Mouse (Mus musculus): Measurements from ENCODE around the gene Rarres1. TPM values are rescaled to one million over a fixed set of nuclear protein-coding genes. Genes with fewer than 3 reads are reported as not detected.

Gene Rarres1
- polyA plus RNA-seq (2014; fragmentation: Nextera tagmentation; extraction: Ambion mirVana) = 2.3 and 3.5 TPM in 2 replicates

DNA sequence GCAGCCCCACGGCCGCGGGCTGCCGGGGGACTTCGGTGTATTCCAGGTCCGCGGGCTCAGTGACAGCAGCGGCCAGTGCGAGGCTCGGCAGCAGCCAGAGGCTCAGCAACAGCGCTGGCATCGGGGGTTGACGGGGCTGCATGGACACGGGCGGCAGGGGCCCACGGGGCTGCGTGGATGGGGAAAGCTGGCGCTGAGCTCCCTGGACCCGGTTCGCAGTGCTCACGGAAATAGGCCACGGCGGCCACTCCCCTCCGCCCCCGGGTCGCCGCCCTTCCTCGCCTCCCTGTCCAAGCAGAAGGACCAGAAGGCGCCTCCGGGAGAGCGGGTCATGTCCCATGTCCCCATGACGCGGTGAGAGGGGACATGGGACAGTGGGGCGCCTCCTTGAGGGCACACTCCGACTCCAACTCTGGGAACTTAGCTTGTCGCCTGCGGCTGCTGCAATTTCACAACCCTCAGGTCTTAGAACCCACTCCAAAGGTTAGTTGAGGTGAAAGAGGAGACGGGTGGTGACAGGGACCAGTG is at the start of gene Rarres1:
Rarres1 (minus strand) TSS at position 250 of the 528 bp plus-strand sequence.
- H3K4me3 ChIP-seq (replicated peaks; ENCODE audit: low read depth, low read length) = peak within 1 kb of the TSS; percentile 59
- H3K9me3 ChIP-seq (ENCODE audit: control insufficient read depth, low read length) = no peaks in the 10 kb centered on the region
- no peaks in the 10 kb centered on the region for H3K36me3 ChIP-seq (ENCODE audit: control insufficient read depth, insufficient read depth, low read length)
- ATAC-seq (ENCODE audit: low FRiP score, low TSS enrichment) = peak; percentile 57
- no peak within 1 kb of the TSS for H3K27ac ChIP-seq (replicated peaks; ENCODE audit: low read depth, low read length)
- H3K4me1 ChIP-seq (ENCODE audit: control insufficient read depth, insufficient read depth, low read length) = peaks cover 9% of the 10 kb centered on the region; the same call in 1 of the 2 replicates
- H3K4me2 ChIP-seq (ENCODE audit: low read length) = peak within 1 kb of the TSS; percentile 100
- H3K27me3 ChIP-seq (ENCODE audit: control insufficient read depth, insufficient read depth, low read length) = peaks cover 3% of the 10 kb centered on the region; the same call in 1 of the 2 replicates
- WGBS = 3% methylated on average over 37 of the region's 38 CpGs
- DNase-seq = peak; percentile 51
- peak within 1 kb of the TSS; percentile 67 for H3K9ac ChIP-seq (replicated peaks; ENCODE audit: low read length)

DNA sequence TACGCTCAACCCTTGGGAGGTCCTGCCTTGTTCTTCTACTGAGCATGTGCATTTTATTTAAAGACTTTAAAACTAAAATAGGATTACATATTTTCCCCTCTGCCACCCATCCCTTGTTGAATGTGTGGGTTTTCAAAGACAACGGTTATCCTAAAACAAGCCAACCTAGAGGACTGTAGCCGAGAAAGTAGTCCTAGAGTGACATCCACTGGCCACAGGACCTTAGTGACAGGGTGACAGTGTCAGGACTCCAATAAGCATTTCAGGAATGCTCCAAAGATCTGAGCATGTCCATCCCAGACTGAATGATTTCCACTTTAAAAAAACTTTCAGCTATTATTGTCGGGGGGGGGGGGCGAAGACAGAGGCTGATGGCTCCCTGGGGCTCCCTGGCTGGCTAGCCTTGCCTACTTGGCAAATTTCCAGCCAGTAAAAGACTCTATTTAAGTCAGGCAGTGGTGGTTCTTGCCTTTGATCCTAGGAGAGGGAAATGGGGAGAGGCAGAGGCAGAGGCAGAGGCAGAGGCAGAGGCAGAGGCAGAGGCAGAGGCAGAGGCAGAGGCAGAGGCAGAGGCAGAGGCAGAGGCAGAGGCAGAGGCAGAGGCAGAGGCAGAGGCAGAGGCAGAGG is 49.5 kb upstream of the Rarres1 start:
- 50% methylated on average over 5 of the region's 5 CpGs for WGBS
- no peak overlapping the region for H3K27ac ChIP-seq (replicated peaks; ENCODE audit: low read depth, low read length)
- H3K36me3 ChIP-seq (ENCODE audit: control insufficient read depth, insufficient read depth, low read length) = no peaks in the 10 kb centered on the region
- no peak overlapping the region for H3K9ac ChIP-seq (replicated peaks; ENCODE audit: low read length)
- no peaks in the 10 kb centered on the region for H3K4me1 ChIP-seq (ENCODE audit: control insufficient read depth, insufficient read depth, low read length)
- ATAC-seq (ENCODE audit: low FRiP score, low TSS enrichment) (0 out of 2 replicates have a peak, but pooled peaks have one; percentile 53), DNase-seq (peak; percentile 76)
- no peak overlapping the region for H3K4me2 ChIP-seq (ENCODE audit: low read length)
- H3K4me3 ChIP-seq (replicated peaks; ENCODE audit: low read depth, low read length) = no peak overlapping the region
- no peaks in the 10 kb centered on the region for H3K27me3 ChIP-seq (ENCODE audit: control insufficient read depth, insufficient read depth, low read length)
- H3K9me3 ChIP-seq (ENCODE audit: control insufficient read depth, low read length) = no peaks in the 10 kb centered on the region

- peak; percentile 39 for ATAC-seq (ENCODE audit: low FRiP score, low TSS enrichment)
- Histone ChIP-seq H3K4me3 (replicated peaks; ENCODE audit: low read depth, low read length) (no peak overlapping the region), H3K9me3 (ENCODE audit: control insufficient read depth, low read length) (no peaks in the 10 kb centered on the region), H3K27ac (replicated peaks; ENCODE audit: low read depth, low read length) (peak overlapping the region; percentile 75), H3K36me3 (ENCODE audit: control insufficient read depth, insufficient read depth, low read length) (no peaks in the 10 kb centered on the region), H3K4me1 (ENCODE audit: control insufficient read depth, insufficient read depth, low read length) (peaks cover 11% of the 10 kb centered on the region; the same call in 1 of the 2 replicates), H3K9ac (replicated peaks; ENCODE audit: low read length) (no peak overlapping the region), H3K4me2 (ENCODE audit: low read length) (peak overlapping the region; percentile 51), H3K27me3 (ENCODE audit: control insufficient read depth, insufficient read depth, low read length) (no peaks in the 10 kb centered on the region)
- 60% methylated on average over 14 of the region's 14 CpGs for WGBS
- DNase-seq = peak; percentile 8
Observed at GRCm38 (mm10) chr3:67557718-67558354, 42.5 kb upstream of the Rarres1 start.

DNA sequence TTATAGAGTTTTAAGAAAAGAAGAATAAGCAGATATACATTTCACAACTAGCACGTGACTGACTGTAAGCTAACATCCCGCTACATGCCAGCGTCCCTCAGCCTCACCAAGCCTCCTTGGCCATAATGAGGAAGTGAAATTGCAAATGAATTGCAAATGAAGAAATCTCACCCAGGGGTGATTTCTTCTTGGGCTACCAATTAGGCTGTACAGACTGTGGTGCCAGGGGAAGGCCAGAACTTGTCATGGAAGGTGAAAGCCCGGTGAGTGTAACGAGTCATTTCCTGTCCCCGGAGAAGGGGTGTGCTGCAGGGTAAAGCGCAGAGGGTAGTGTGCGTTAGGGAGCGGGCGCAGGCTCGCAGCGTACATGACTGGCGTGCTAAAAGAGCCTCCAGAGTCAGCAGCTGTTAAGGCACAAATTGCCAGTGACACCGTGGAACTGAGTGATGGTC is 41.9 kb upstream of the Rarres1 start:
- WGBS = 8% methylated on average over 14 of the region's 14 CpGs

GRCm38 (mm10) chr3:67555211-67555610 is 39.9 kb upstream of the Rarres1 start:
- Histone ChIP-seq H3K36me3 (ENCODE audit: control insufficient read depth, insufficient read depth, low read length) (no peaks in the 10 kb centered on the region), H3K4me2 (ENCODE audit: low read length) (no peak overlapping the region), H3K9ac (replicated peaks; ENCODE audit: low read length) (no peak overlapping the region), H3K4me3 (replicated peaks; ENCODE audit: low read depth, low read length) (no peak overlapping the region), H3K27me3 (ENCODE audit: control insufficient read depth, insufficient read depth, low read length) (no peaks in the 10 kb centered on the region), H3K9me3 (ENCODE audit: control insufficient read depth, low read length) (no peaks in the 10 kb centered on the region), H3K27ac (replicated peaks; ENCODE audit: low read depth, low read length) (no peak overlapping the region), H3K4me1 (ENCODE audit: control insufficient read depth, insufficient read depth, low read length) (peaks cover 11% of the 10 kb centered on the region; the same call in 1 of the 2 replicates)
- ATAC-seq (ENCODE audit: low FRiP score, low TSS enrichment) (no peak), DNase-seq (no peak)
- 90% methylated on average over 5 of the region's 5 CpGs for WGBS

More for the DNA sequence above, 41.9 kb upstream of the Rarres1 start:
- H3K9ac ChIP-seq (replicated peaks; ENCODE audit: low read length) = peak overlapping the region; percentile 10; the same call in 1 of the 2 replicates
- H3K36me3 ChIP-seq (ENCODE audit: control insufficient read depth, insufficient read depth, low read length) = no peaks in the 10 kb centered on the region
- H3K4me3 ChIP-seq (replicated peaks; ENCODE audit: low read depth, low read length) = peak overlapping the region; percentile 22; the same call in 1 of the 2 replicates
- peaks cover 11% of the 10 kb centered on the region; the same call in 1 of the 2 replicates for H3K4me1 ChIP-seq (ENCODE audit: control insufficient read depth, insufficient read depth, low read length)
- peak; percentile 92 for ATAC-seq (ENCODE audit: low FRiP score, low TSS enrichment)
- no peaks in the 10 kb centered on the region for H3K9me3 ChIP-seq (ENCODE audit: control insufficient read depth, low read length)
- H3K4me2 ChIP-seq (ENCODE audit: low read length) = peak overlapping the region; percentile 51
- no peaks in the 10 kb centered on the region for H3K27me3 ChIP-seq (ENCODE audit: control insufficient read depth, insufficient read depth, low read length)
- peak overlapping the region; percentile 75 for H3K27ac ChIP-seq (replicated peaks; ENCODE audit: low read depth, low read length)
- DNase-seq = peak; percentile 85

GRCm38 (mm10) chr3:67553927-67554448 is 38.7 kb upstream of the Rarres1 start:
- H3K27me3 ChIP-seq (ENCODE audit: control insufficient read depth, insufficient read depth, low read length) = no peaks in the 10 kb centered on the region
- H3K9me3 ChIP-seq (ENCODE audit: control insufficient read depth, low read length) = no peaks in the 10 kb centered on the region
- no peak for ATAC-seq (ENCODE audit: low FRiP score, low TSS enrichment)
- WGBS = 95% methylated on average over 5 of the region's 5 CpGs
- DNase-seq = no peak
- H3K9ac ChIP-seq (replicated peaks; ENCODE audit: low read length) = no peak overlapping the region
- peaks cover 11% of the 10 kb centered on the region; the same call in 1 of the 2 replicates for H3K4me1 ChIP-seq (ENCODE audit: control insufficient read depth, insufficient read depth, low read length)
- no peak overlapping the region for H3K4me2 ChIP-seq (ENCODE audit: low read length)
- no peak overlapping the region for H3K27ac ChIP-seq (replicated peaks; ENCODE audit: low read depth, low read length)
- no peaks in the 10 kb centered on the region for H3K36me3 ChIP-seq (ENCODE audit: control insufficient read depth, insufficient read depth, low read length)
- no peak overlapping the region for H3K4me3 ChIP-seq (replicated peaks; ENCODE audit: low read depth, low read length)

DNA sequence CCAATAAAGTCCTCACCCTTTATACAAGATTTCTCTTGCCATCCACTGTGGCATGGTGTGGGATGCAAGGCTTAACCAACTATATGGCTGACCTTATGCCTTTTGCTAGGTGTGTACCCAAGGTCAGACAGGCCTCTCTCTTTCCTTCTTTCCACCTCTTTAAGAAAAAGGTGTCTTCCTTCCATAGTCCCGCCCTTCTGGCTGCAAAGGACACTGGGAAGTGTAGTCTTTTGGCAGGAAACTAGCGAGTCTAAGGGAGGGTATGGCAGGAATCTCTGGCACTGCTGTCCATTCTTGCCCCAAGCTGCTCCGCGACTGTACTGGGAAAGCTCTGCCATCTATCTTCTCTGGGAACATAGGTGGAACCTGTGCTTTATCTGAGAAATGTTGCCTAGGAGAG is 38.0 kb upstream of the Rarres1 start:
- WGBS = 52% methylated on average over 4 of the region's 4 CpGs
- no peaks in the 10 kb centered on the region for H3K27me3 ChIP-seq (ENCODE audit: control insufficient read depth, insufficient read depth, low read length)
- no peak overlapping the region for H3K4me3 ChIP-seq (replicated peaks; ENCODE audit: low read depth, low read length)
- ATAC-seq (ENCODE audit: low FRiP score, low TSS enrichment) (no peak), DNase-seq (peak; percentile 62)
- H3K27ac ChIP-seq (replicated peaks; ENCODE audit: low read depth, low read length) = no peak overlapping the region
- no peaks in the 10 kb centered on the region for H3K36me3 ChIP-seq (ENCODE audit: control insufficient read depth, insufficient read depth, low read length)
- peaks cover 11% of the 10 kb centered on the region; the same call in 1 of the 2 replicates for H3K4me1 ChIP-seq (ENCODE audit: control insufficient read depth, insufficient read depth, low read length)
- H3K4me2 ChIP-seq (ENCODE audit: low read length) = peak overlapping the region; percentile 27; the same call in 1 of the 2 replicates
- no peaks in the 10 kb centered on the region for H3K9me3 ChIP-seq (ENCODE audit: control insufficient read depth, low read length)
- H3K9ac ChIP-seq (replicated peaks; ENCODE audit: low read length) = no peak overlapping the region

DNA sequence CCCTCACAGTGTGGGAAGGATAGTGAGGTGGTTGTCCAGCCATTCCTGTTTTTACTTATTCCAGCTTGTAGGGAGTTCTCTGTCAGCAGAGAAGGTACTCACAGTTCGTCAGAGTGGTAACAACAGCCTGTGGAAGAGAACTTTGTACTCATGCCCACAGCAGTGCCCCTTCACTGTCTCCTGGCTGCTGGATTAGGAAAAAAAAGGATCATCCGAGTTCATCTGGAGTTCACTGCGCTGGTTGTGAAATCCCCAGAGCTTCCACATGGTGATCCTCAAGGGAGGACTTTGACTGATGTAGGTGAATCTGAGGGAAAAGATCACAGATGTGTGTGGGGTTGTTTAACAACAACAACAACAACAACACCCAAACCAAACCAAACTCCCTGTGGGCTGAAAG is 35.9 kb upstream of the Rarres1 start:
- Histone ChIP-seq H3K4me3 (replicated peaks; ENCODE audit: low read depth, low read length) (no peak overlapping the region), H3K4me1 (ENCODE audit: control insufficient read depth, insufficient read depth, low read length) (0 out of 2 replicates have a peak, but pooled peaks cover under 1% of the 10 kb centered on the region), H3K9me3 (ENCODE audit: control insufficient read depth, low read length) (no peaks in the 10 kb centered on the region), H3K9ac (replicated peaks; ENCODE audit: low read length) (no peak overlapping the region), H3K4me2 (ENCODE audit: low read length) (no peak overlapping the region), H3K27me3 (ENCODE audit: control insufficient read depth, insufficient read depth, low read length) (no peaks in the 10 kb centered on the region), H3K27ac (replicated peaks; ENCODE audit: low read depth, low read length) (no peak overlapping the region), H3K36me3 (ENCODE audit: control insufficient read depth, insufficient read depth, low read length) (no peaks in the 10 kb centered on the region)
- 71% methylated on average over 3 of the region's 3 CpGs for WGBS
- DNase-seq (no peak), ATAC-seq (ENCODE audit: low FRiP score, low TSS enrichment) (no peak)
